Mouse (Mus musculus) MEL (cell line): ENCODE measurements at regions not wholly inside any gene's neighbourhood (a gene's known extent, or its start where the extent isn't known, plus 50 kb on each side); places are given as distances from the start of the nearest gene placed in this dataset.

Source experiments
- DNase-seq: peaks from one replicate; pipeline ENCODE4 v3.0.0; 2011; ENCODE audit warnings: low read depth, low spot score
- H3K27ac ChIP-seq: 2 replicates; pipeline ENCODE4 v1.5.1; 2012; ENCODE audit warnings: low read depth, mild to moderate bottlenecking, control low read depth, low read length, moderate library complexity; ENCODE audit not compliant: control insufficient read depth
- H3K27me3 ChIP-seq, 2 experiments: fragments of 150-350 bp in 1 of 2; sonication (generic) in 1 of 2; 2 replicates each; pipeline ENCODE4 v1.6.1; 2012; ENCODE audit warnings: low read length in 2 of 2, mild to moderate bottlenecking in 2 of 2, improper control_type of control experiment in 1 of 2, moderate library complexity in 1 of 2; ENCODE audit not compliant: insufficient read depth in 2 of 2, control insufficient read depth in 1 of 2
- H3K36me3 ChIP-seq, 2 experiments: 2 replicates each; pipeline ENCODE4 v1.6.1; 2012 to 2014; ENCODE audit warnings: low read length in 2 of 2, improper control_type of control experiment in 1 of 2, inconsistent platforms in 1 of 2, mild to moderate bottlenecking in 1 of 2; ENCODE audit not compliant: insufficient read depth in 2 of 2, control insufficient read depth in 1 of 2
- H3K4me1 ChIP-seq, 2 experiments: fragments of 150-350 bp in 1 of 2; sonication (generic) in 1 of 2; 2 replicates each; pipeline ENCODE4 v1.6.1; 2012; ENCODE audit warnings: low read length in 2 of 2, improper control_type of control experiment in 1 of 2, mild to moderate bottlenecking in 1 of 2; ENCODE audit not compliant: insufficient read depth in 2 of 2, control insufficient read depth in 1 of 2
- H3K4me3 ChIP-seq, 2 experiments: fragments of 150-350 bp in 1 of 2; sonication (generic) in 1 of 2; 2 replicates each; pipeline ENCODE4 v1.5.1; 2012; ENCODE audit warnings: low read depth in 2 of 2, low read length in 2 of 2, mild to moderate bottlenecking in 2 of 2, moderate library complexity in 2 of 2, control low read depth in 1 of 2, improper control_type of control experiment in 1 of 2; ENCODE audit not compliant: control insufficient read depth in 1 of 2, insufficient read depth in 1 of 2
- H3K79me2 ChIP-seq: 2 replicates; pipeline ENCODE4 v1.6.1; 2012; ENCODE audit warnings: mild to moderate bottlenecking, low read length, moderate library complexity; ENCODE audit not compliant: control insufficient read depth, poor library complexity, insufficient read depth
- H3K9ac ChIP-seq: 2 replicates; pipeline ENCODE4 v1.6.1; 2012; ENCODE audit warnings: low read depth, mild to moderate bottlenecking, control low read depth, low read length, moderate library complexity; ENCODE audit not compliant: control insufficient read depth, poor library complexity, severe bottlenecking
- H3K9me3 ChIP-seq: fragments of 150-350 bp; sonication (generic); replicated peaks from 2 replicates; pipeline ENCODE4 v1.6.1; 2012; ENCODE audit warnings: mild to moderate bottlenecking, low read length, improper control_type of control experiment, moderate library complexity; ENCODE audit not compliant: insufficient read depth
- BHLHE40 ChIP-seq: IDR thresholded peaks from 2 replicates; pipeline ENCODE4 v1.6.1; 2012; ENCODE audit warnings: low read depth, mild to moderate bottlenecking, inconsistent platforms, low read length, improper control_type of control experiment, borderline replicate concordance
- E2F4 ChIP-seq: IDR thresholded peaks from 2 replicates; pipeline ENCODE4 v1.6.1; 2011; ENCODE audit warnings: low read depth, low read length, improper control_type of control experiment, borderline replicate concordance
- ELF1 ChIP-seq: IDR thresholded peaks from 2 replicates; pipeline ENCODE4 v1.6.1; 2014; ENCODE audit warnings: low read depth, mild to moderate bottlenecking, inconsistent platforms, low read length, improper control_type of control experiment, moderate library complexity
- EP300 ChIP-seq, 2 experiments: IDR thresholded peaks; 2 replicates each; pipeline ENCODE4 v1.6.1; 2011; ENCODE audit warnings: improper control_type of control experiment in 2 of 2, low read length in 2 of 2, low read depth in 1 of 2, mild to moderate bottlenecking in 1 of 2
- ETS1 ChIP-seq: IDR thresholded peaks from 2 replicates; pipeline ENCODE4 v1.6.1; 2012; ENCODE audit warnings: low read depth, mild to moderate bottlenecking, inconsistent platforms, low read length, improper control_type of control experiment, moderate library complexity
- GABPA ChIP-seq: IDR thresholded peaks from 2 replicates; pipeline ENCODE4 v1.6.1; 2012; ENCODE audit warnings: low read depth, mild to moderate bottlenecking, inconsistent platforms, low read length, improper control_type of control experiment, moderate library complexity
- GATA1 ChIP-seq: IDR thresholded peaks from 2 replicates; pipeline ENCODE4 v1.6.1; 2011; ENCODE audit warnings: low read depth, low read length, improper control_type of control experiment
- HCFC1 ChIP-seq: IDR thresholded peaks from 2 replicates; pipeline ENCODE4 v1.6.1; 2012; ENCODE audit warnings: low read depth, mild to moderate bottlenecking, inconsistent platforms, low read length, improper control_type of control experiment, moderate library complexity
- JUND ChIP-seq: IDR thresholded peaks from 2 replicates; pipeline ENCODE4 v1.6.1; 2011; ENCODE audit warnings: low read depth, mild to moderate bottlenecking, improper control_type of control experiment, low read length
- MAX ChIP-seq: IDR thresholded peaks from 2 replicates; pipeline ENCODE4 v1.6.1; 2011; ENCODE audit warnings: low read length, improper control_type of control experiment
- MAZ ChIP-seq: IDR thresholded peaks from 2 replicates; pipeline ENCODE4 v1.6.1; 2012; ENCODE audit warnings: low read depth, mild to moderate bottlenecking, inconsistent platforms, low read length, improper control_type of control experiment
- MXI1 ChIP-seq: IDR thresholded peaks from 2 replicates; pipeline ENCODE4 v1.6.1; 2011; ENCODE audit warnings: mild to moderate bottlenecking, low read depth, low read length, improper control_type of control experiment
- MYB ChIP-seq: IDR thresholded peaks from 2 replicates; pipeline ENCODE4 v1.6.1; 2011; ENCODE audit warnings: mild to moderate bottlenecking, low read depth, low read length, improper control_type of control experiment
- MYC ChIP-seq: IDR thresholded peaks from 2 replicates; pipeline ENCODE4 v1.6.1; 2011; ENCODE audit warnings: low read depth, mild to moderate bottlenecking, low read length, improper control_type of control experiment, moderate library complexity
- NELFE ChIP-seq: IDR thresholded peaks from 2 replicates; pipeline ENCODE4 v1.6.1; 2011; ENCODE audit warnings: low read depth, low read length, improper control_type of control experiment
- NRF1 ChIP-seq: IDR thresholded peaks from 2 replicates; pipeline ENCODE4 v1.6.1; 2014; ENCODE audit warnings: low read depth, mild to moderate bottlenecking, inconsistent platforms, low read length, improper control_type of control experiment, moderate library complexity; ENCODE audit not compliant: poor library complexity, insufficient read depth, severe bottlenecking
- POLR2A ChIP-seq, 2 experiments: IDR thresholded peaks; 2 replicates each; pipeline ENCODE4 v1.6.1; 2011 to 2012; ENCODE audit warnings: low read length in 2 of 2, mild to moderate bottlenecking in 2 of 2, control low read depth in 1 of 2, improper control_type of control experiment in 1 of 2, low read depth in 1 of 2, moderate library complexity in 1 of 2; ENCODE audit not compliant: control insufficient read depth in 1 of 2, insufficient read depth in 1 of 2, poor library complexity in 1 of 2
- POLR2AphosphoS5 ChIP-seq: IDR thresholded peaks from 2 replicates; pipeline ENCODE4 v1.6.1; 2012; ENCODE audit warnings: low read depth, borderline replicate concordance, mild to moderate bottlenecking, inconsistent platforms, low read length, moderate library complexity, mixed read lengths
- RAD21 ChIP-seq: IDR thresholded peaks from 2 replicates; pipeline ENCODE4 v1.6.1; 2011; ENCODE audit warnings: mild to moderate bottlenecking, low read depth, low read length, improper control_type of control experiment
- TCF12 ChIP-seq: IDR thresholded peaks from 2 replicates; pipeline ENCODE4 v1.6.1; 2014; ENCODE audit warnings: low read depth, mild to moderate bottlenecking, inconsistent platforms, low read length, improper control_type of control experiment, moderate library complexity
- USF1 ChIP-seq: IDR thresholded peaks from 2 replicates; pipeline ENCODE4 v1.6.1; 2014; ENCODE audit warnings: low read depth, mild to moderate bottlenecking, inconsistent platforms, low read length, improper control_type of control experiment, moderate library complexity
- ZKSCAN1 ChIP-seq: IDR thresholded peaks from 2 replicates; pipeline ENCODE4 v1.6.1; 2012; ENCODE audit warnings: low read depth, mild to moderate bottlenecking, inconsistent platforms, low read length, improper control_type of control experiment, moderate library complexity
- ZMIZ1 ChIP-seq: IDR thresholded peaks from 2 replicates; pipeline ENCODE4 v1.6.1; 2012; ENCODE audit warnings: low read depth, mild to moderate bottlenecking, inconsistent platforms, low read length, improper control_type of control experiment, moderate library complexity
- ZNF384 ChIP-seq: IDR thresholded peaks from 2 replicates; pipeline ENCODE4 v1.6.1; 2012; ENCODE audit warnings: low read depth, mild to moderate bottlenecking, inconsistent platforms, low read length, improper control_type of control experiment

DNA sequence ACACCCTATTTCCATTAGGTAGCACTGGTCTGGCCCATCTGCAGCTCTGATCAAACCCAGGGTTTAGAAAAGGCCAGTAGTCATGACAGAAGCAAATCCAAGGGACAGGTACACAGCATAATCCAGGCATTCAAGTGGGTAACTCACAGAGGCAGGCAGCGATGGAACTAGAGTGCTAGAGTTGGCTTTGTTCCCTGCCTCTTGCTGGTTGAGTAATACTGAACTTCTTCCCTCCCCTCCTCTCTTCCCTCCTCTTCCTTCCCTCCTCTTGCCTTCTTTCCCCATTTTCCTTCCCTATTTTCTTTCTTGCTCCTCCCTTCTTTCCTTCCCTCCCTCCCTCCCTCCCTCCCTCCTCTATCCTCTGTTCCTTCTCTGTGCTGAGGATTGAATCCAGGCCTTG, 133.1 kb upstream of the Zfp648 start:
- Histone ChIP-seq H3K79me2 (no peaks in the 10 kb centered on the region), H3K9ac (no peak overlapping the region), H3K9me3 (no peaks in the 10 kb centered on the region), H3K27me3 (no peaks in the 10 kb centered on the region; a peak in 1 of 4 replicates), H3K27ac (no peak overlapping the region), H3K4me3 (no peak overlapping the region), H3K4me1 (no peaks in the 10 kb centered on the region), H3K36me3 (no peaks in the 10 kb centered on the region)
- DNase-seq = no peak
- TF ChIP-seq POLR2A (IDR thresholded peaks at IDR 0.05; ENCODE audit: control insufficient read depth in 1 of 2, insufficient read depth in 1 of 2, low read depth in 1 of 2, low read length in 2 of 2, poor library complexity in 1 of 2) (no peak), E2F4 (no peak), HCFC1 (no peak), NRF1 (no peak), ZMIZ1 (no peak), ZNF384 (no peak), GABPA (no peak), MYC (no peak), JUND (no peak), POLR2AphosphoS5 (no peak), EP300 (IDR thresholded peaks at IDR 0.05; ENCODE audit: low read depth in 1 of 2, low read length in 2 of 2) (no peak), ETS1 (no peak), NELFE (no peak), RAD21 (no peak), BHLHE40 (no peak)
- TF ChIP-seq, all 39 proteins: peak for 0

DNA sequence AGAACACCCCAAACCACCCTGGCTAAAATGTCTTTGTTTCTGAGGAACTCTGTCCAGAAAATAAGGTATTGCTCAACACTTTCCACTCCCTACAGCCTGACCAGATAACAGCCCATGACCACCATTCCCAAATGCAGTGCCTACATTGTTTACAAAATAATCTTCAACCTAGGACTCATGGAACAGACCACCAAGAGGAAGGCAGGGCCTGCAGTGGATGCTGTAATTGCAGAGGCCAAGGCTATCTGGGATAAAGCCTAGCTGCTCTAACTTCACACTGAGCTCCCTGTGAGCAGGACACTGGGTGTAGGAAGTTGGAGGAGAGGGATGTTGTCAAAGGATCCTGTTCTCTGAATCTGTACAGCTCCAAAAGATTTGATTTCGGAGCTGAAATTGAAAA, 126.7 kb upstream of the Zfp648 start:
- no peak for DNase-seq
- peaks cover 0 to 1% of the 10 kb centered on the region in 2 experiments; a peak in 1 of 4 replicates for H3K27me3 ChIP-seq
- H3K4me1 ChIP-seq = no peaks in the 10 kb centered on the region
- no peak overlapping the region for H3K9ac ChIP-seq
- TF ChIP-seq TCF12 = no peak
- TF ChIP-seq ETS1 = no peak
- no peak for TF ChIP-seq ELF1
- TF ChIP-seq GABPA = no peak
- TF ChIP-seq JUND = no peak
- TF ChIP-seq HCFC1 = no peak
- no peak for TF ChIP-seq EP300 (IDR thresholded peaks at IDR 0.05; ENCODE audit: low read depth in 1 of 2, low read length in 2 of 2)
- no peak for TF ChIP-seq E2F4
- no peak for TF ChIP-seq USF1
- no peak for TF ChIP-seq MXI1
- no peak for TF ChIP-seq MAX
- no peak for TF ChIP-seq MYC
- no peak for TF ChIP-seq BHLHE40
- TF ChIP-seq NELFE = no peak
- TF ChIP-seq RAD21 = no peak
- no peak for TF ChIP-seq POLR2A (IDR thresholded peaks at IDR 0.05; ENCODE audit: control insufficient read depth in 1 of 2, insufficient read depth in 1 of 2, low read depth in 1 of 2, low read length in 2 of 2, poor library complexity in 1 of 2)
- no peak for TF ChIP-seq GATA1
- TF ChIP-seq ZKSCAN1 = no peak
- TF ChIP-seq MAZ = no peak
- no peak for TF ChIP-seq MYB
- H3K9me3 ChIP-seq = no peaks in the 10 kb centered on the region
- no peaks in the 10 kb centered on the region for H3K79me2 ChIP-seq
- H3K27ac ChIP-seq = no peak overlapping the region
- H3K4me3 ChIP-seq = no peak overlapping the region
- H3K36me3 ChIP-seq = no peaks in the 10 kb centered on the region
